Mouse (Mus musculus) embryo, embryonic 9.5 days (tissue): ENCODE measurements at regions not wholly inside any gene's neighbourhood (a gene's known extent, or its start where the extent isn't known, plus 50 kb on each side); places are given as distances from the start of the nearest gene placed in this dataset.

Source experiments
- DNase-seq: peaks from one replicate; pipeline ENCODE4 v3.0.0-alpha.2; 2017; ENCODE audit errors: extremely low spot score

- DNase-seq, result no peak
These were observed 518.3 kb upstream of the Nr2f1 start for GRCm38 (mm10) chr13:78717686-78718431.

GRCm38 (mm10) chr13:78717159-78717558 is 517.6 kb upstream of the Nr2f1 start:
- no peak for DNase-seq

DNA sequence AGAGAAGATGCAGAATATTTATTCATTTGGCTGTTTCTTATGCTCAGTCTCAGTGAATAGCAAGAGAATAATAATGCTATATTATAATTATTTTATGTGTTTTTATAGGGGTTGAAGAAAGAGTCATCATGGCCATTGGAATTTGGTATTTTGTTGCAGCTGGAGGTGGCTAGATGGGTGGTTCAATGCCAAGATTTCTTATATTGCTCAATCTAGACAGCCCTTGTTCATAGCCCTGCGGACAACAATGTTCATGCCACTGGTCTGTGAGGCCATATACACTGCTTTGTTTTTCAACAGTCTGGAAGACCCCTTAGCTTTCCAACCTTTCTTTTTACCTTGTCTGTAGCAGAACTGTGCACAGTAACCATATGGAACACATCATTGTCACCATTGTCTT is 505.1 kb upstream of the Nr2f1 start:
- no peak for DNase-seq

- no peak for DNase-seq
These were observed 498.4 kb upstream of the Nr2f1 start for GRCm38 (mm10) chr13:78697814-78698519.

DNA sequence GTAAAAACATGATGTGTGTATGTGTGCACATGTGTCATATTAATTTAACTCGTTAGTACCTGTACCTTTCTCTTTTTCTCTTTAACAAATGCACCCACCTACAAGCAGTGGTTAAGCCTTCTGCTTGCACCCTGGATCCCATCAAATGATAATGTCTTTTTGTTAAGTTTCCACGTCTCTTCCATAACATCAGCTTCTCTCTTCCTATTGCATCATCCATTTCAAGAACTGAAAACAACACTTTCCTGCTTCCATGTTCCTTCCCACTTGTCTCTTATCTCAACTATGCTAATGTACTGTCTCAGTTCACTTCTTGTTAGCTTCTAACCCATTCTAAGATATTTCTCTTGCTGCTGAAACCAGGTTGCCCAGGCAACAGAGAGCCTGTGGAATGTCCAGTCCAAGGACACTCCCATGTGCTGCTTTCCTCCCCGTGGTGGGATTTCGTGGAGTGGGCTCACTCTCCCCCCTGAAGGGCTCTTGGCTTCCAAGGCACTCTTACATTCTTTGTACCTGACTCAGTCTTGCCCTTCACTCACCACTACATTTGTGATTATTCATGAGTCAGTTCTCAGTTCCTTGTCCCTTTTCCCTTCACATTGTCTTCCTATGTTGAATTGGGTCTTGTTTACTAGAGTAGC is 479.8 kb upstream of the Nr2f1 start:
- DNase-seq, result peak; percentile 39

- DNase-seq, result no peak
These were observed 478.7 kb upstream of the Nr2f1 start for GRCm38 (mm10) chr13:78678241-78678640.

- DNase-seq, result no peak
These were observed 458.7 kb upstream of the Nr2f1 start for GRCm38 (mm10) chr13:78658285-78658684.

GRCm38 (mm10) chr13:78656766-78657165 is 457.2 kb upstream of the Nr2f1 start:
- DNase-seq, result no peak

GRCm38 (mm10) chr13:78656196-78656595 is 456.6 kb upstream of the Nr2f1 start:
- no peak for DNase-seq

DNA sequence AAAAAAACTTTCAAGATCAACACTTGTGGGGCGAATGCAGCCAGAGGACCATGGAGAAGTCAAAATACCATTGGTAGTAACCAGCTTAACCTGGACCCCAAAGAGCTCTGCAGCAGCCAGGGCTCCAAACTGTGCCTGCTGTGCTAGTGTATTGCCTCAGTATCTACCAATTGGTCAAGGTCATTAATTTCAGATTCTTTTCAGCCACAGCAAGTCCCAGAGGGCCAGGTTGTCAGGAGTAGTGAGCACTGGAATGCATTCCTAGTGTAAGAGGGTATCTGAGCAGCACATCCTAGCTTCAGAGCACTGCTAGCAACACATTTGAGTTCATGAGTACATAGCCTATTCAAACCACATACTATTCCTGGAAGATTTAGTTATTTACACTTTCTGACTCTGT is 451.3 kb upstream of the Nr2f1 start:
- DNase-seq, result no peak

GRCm38 (mm10) chr13:78644556-78644955 is 445.0 kb upstream of the Nr2f1 start:
- no peak for DNase-seq

GRCm38 (mm10) chr13:78643023-78643422 is 443.5 kb upstream of the Nr2f1 start:
- peak; percentile 50 for DNase-seq

- DNase-seq, result no peak
These were observed 442.8 kb upstream of the Nr2f1 start for GRCm38 (mm10) chr13:78642443-78642729.

DNA sequence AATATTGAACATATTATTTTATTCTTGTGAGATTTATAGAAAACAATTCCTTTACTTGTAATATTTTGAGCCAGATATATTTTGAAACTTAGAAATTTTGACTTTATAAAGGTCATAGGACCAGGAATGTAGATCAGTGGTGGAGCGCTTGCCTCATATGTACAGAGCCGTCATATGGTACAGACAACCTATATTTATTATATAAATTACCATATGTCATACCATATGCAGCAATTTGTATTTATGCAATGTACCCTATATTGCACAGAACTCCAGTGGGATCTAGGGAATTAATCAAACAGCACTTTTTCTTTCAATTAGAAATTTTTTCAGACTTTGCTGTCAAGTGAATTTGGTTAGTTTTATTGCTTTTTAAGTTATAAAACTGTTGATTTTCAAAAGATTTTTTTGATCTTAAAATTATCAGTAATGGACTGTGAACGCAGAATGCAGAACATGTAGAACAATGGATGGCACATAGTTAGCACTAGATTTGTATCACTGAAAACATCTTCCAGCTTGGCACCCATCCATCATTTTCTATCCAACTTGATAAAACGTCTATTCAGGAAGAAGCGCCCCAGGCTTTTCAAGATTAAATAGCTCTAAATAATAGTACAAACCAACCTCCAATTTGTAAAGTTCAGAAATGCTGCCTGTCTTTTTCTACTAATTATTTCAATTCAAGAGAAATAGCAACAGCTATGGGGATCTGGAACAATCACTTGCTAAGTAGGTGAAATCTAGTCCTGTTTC is 442.3 kb upstream of the Nr2f1 start:
- no peak for DNase-seq

DNA sequence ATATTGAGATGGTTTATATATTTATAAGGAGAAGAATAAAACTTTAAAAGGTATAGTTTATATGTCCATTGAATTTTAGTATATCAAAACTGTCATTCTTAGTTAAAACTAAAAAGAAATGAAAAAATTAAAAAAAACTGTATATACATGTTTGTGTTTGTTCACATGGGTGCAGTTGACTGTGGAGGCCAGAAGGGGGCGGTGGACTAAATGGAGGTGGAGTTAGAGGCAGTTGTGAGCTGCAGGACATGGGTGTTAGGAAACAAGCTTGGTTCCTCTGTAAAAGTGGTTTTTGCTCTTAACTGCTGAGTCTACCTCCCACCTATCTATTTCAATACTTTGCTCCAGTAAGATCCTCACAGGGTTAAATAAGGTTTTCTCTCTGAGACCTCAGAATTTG is 440.8 kb upstream of the Nr2f1 start:
- no peak for DNase-seq

DNA sequence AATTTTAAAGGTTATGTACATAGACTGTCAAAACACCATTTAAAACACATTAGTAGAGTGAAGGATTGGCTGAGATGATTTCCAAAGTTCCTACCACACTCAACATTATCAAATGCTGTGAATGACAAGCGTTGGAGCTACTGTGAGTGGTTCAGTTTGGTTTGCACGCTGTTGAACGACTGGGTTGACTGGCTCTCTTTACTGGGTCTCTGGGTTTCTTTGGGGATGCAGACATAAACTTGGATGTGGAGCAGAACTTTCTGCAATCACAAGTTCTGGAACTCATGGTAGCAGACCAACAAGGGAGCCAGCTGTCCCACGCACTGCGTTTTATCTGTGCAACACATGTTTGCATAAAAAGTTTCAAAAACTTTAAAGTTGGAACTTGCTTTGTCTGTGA is 438.9 kb upstream of the Nr2f1 start:
- no peak for DNase-seq

DNA sequence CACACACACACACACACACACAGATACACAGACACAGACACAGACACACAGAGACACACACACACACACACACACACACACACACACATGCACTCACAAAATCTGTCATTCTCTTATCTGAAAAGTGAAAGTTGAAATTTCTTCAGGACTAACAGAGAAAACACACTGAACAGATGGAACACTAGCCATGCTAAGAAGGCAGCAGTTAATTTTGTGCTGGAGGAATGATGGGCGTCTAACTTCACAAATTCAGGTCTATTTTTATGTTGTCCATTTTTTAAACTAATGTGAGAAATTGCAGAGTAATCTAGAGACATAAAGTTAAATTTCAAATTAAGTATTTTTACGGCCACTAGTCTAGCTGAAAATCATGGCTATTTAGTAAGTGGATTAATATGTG is 432.1 kb upstream of the Nr2f1 start:
- no peak for DNase-seq

GRCm38 (mm10) chr13:78629041-78629727 is 429.6 kb upstream of the Nr2f1 start:
- DNase-seq, result peak; percentile 56

DNA sequence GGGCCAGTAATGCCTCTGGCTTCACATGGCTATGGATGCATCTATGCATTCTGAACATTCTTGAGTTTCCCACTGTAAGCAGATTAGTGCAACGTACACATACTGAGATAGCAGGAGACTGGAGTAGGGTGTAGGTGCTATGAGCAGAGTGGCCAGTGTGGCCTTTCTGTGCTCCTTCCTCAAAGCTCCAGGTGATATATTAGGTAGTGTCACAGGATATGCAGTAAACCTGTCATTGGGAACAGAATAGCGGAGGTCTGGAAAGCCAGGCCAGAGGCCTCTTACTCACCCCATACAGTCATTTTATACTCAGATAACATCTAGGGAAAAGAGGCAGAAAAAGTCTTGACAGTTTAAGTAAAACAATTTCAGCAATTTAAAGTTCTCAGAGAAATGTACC is 424.1 kb upstream of the Nr2f1 start:
- DNase-seq, result no peak

DNA sequence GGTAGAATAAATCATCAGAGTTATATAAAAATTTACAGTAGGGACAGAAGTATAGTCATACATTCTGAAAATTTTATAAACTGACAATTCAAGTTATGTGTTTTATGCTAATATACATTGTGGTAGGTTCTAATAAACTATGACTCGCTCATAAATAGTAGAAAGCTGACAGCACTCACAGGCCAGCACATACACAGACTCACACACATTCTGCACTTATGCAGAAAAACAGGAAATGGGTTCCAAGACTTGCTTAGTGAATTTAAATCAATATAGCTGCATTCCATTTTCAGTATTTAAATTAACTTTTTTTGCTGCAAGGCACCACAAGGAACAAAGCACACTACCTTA is 403.3 kb upstream of the Nr2f1 start:
- DNase-seq, result no peak

GRCm38 (mm10) chr13:78602211-78602860 is 402.8 kb upstream of the Nr2f1 start:
- no peak for DNase-seq
